Mouse (Mus musculus) hindlimb bud, embryonic 11.5 days (tissue): ENCODE data around the gene Ccdc194.

ENCODE experiments used
- DNase-seq: peaks from one replicate; pipeline ENCODE4 v3.0.0-alpha.2; 2012; ENCODE audit warnings: low read depth, low spot score; ENCODE audit errors: extremely low spot score

Ccdc194 gene

DNA sequence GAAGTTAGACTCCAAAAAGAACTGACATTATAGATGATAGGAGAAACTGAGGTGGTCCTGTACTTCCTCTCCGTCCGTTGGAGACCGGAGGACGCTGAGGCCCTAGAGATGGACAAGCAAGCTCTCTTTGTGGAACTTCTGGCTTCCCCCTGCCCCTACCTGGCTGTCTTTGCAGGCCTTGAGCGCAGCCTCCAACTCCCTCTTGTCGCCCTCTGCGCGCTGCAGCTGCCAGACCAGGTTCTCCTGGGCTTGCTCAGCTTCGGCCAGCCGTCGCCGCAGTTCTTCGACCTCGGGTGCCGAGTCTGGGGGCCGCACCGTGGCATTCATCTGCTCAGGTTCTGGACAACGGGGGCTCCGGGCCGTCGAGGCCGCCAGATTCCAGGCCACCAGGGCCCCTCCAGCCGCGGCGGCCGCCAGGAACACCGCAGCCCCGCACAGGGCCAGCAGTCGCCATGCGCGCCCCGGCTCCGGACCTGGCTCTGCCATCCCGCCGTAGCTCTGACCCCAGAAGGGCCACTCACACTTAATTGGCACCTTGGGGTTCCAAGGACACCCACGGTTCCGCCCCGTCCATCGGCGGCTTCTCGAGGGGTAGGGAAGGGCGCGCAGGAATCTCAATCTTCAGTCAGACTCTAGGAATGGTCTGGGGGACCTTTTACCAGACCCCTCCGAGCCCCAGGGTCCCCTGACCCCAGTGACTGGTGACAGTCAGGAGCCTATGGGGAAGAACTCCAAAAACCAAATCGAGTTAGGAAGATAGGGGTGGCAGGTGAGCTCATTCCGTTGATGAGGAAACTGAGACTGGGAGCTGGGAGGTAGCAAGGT is at the start of gene Ccdc194:
Gene Ccdc194 (minus strand): TSS at position 486 of the 825 bp plus-strand sequence.
- DNase-seq, result no peak

- DNase-seq, result no peak
Observed at GRCm38 (mm10) chr8:71575020-71575419, 49.5 kb upstream of the Ccdc194 start.

- no peak for DNase-seq
Observed at GRCm38 (mm10) chr8:71574426-71574825, 48.9 kb upstream of the Ccdc194 start.

DNA sequence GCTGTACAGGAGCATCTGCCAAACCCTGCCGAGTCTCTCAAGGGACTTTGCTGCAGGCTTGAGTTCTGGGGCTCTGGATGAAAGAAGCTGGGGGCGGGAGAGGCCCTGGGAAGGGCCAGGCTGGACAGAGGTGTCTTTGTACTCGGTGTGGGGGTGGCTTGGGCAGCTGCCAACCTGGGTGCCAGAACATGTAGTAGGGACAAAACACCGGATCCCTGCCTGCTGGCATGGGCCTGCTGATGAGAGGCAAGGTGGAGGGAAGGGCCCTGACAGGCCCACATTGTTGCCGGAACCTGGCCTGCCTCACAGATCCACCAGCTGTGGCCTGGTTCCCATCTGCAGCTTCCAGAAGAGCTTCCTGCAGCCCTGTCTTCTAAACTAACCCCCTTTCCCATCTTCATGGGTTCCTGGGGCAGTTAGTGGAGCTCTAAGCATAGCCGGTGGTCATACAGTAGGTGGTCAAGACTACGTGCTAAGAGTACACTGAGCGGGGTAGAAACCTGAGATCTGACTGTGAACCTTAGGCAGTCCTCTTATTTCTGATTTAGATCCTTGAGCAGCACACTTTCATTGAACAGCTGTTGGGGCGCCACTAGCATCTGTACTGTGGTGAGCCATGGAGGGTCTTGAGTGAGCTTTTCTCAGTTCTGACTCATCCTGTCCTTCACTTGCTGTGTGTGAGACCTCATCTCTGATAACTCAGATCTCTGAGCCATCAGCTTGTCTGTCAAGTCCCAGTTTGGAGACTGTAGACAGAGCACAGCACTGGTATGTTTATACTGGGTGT is 47.5 kb upstream of the Ccdc194 start:
- DNase-seq, result no peak

DNA sequence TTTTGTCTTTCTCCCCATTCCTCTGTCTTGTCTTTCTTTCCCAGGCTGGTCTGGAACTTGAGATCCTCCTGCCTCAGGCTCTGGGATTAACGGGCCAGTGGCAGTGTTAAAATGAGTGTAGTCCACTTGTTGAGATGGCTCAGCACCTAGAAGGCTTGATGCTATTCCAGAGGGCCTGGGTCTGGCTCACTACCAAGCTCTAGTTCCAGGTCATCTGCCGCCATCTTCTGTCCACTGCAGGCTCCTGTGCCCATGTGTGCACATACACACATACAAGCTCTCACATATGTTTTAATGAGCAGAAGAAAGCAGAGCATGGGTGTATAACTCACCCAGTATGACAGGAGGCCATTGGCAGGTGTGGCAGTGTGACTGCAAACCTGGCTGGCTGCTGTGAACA is 46.6 kb upstream of the Ccdc194 start:
- no peak for DNase-seq

DNA sequence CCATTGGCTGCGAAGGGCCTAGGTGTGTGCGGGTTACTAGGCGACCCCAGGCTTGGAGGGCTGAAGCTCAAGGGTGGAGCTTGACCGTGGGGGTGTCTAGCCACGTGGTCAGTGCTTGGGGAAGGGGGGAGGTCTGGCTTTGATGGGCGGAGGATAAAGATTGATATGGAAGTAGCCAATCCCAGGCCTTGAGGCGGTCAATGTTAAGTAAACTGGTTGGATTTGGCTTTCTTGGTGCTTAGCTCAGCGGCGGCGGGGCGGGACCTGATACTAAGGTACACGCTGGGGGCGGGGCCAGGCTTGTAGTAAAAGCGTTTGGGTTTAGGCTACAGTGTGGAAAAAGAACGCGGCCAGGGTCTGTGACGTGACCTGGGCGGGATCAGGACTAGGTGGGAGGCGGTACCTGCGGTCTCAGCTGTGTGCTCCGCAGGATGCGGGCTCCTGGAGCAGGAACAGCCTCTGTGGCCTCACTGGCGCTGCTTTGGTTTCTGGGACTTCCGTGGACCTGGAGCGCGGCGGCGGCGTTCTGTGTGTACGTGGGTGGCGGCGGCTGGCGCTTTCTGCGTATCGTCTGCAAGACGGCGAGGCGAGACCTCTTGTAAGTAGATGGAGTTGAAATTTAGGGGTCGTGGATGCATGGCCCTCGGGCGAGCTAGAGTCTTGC is 44.9 kb upstream of the Ccdc194 start:
- DNase-seq, result peak; percentile 82

- DNase-seq, result peak; percentile 77
Observed at GRCm38 (mm10) chr8:71569366-71570290, 44.1 kb upstream of the Ccdc194 start.

GRCm38 (mm10) chr8:71568941-71569340 is 43.4 kb upstream of the Ccdc194 start:
- no peak for DNase-seq

GRCm38 (mm10) chr8:71568387-71568937 is 43.0 kb upstream of the Ccdc194 start, which contains the start of gene Slc27a1:
TSS of gene Slc27a1 (plus strand) at chr8:71568882.
- no peak for DNase-seq

- DNase-seq, result no peak
Observed at GRCm38 (mm10) chr8:71567587-71567986, 42.1 kb upstream of the Ccdc194 start.

DNA sequence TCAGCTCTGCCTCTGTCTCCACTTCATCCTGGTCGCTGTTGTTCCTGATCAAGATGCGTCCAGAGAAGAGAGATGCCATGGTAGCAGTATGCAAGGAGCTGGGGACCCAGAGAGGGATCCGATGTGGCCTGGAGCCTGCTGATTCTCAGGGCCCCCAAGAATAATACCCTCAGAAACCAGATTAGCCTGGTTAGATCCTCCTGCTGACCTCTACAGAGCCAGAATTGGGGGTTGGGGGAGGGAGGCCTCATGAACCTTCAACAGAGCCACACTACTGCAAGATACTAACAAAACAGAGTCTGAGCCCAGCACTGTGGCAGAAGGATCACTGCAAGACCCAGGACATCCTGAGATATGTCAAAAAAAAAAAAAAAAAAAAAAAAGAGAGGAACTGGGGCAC is 41.0 kb upstream of the Ccdc194 start, which contains the start of gene Nxnl1:
Gene Nxnl1 (minus strand): TSS at position 101 of the 400 bp plus-strand sequence.
- no peak for DNase-seq

DNA sequence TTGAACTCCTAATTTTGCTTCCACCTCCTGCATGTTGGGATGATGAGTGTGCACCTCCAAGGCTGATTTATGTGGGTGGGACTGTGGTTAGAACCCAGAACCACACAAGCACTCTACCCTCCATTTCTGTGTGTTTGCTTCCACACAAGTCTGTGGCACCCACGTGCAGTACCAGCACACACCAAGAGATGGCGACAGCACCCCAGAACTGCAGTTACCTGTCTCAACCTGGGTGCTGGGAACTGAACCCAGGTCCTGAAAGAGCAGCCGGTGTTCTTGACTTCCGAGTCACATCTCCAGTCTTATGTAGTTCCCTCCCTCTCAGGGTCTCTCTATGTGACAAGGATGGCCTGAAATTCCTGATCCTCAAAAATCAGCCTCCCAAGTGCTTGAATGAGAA is 38.5 kb upstream of the Ccdc194 start:
- no peak for DNase-seq

- DNase-seq, result no peak
Observed at GRCm38 (mm10) chr8:71562751-71563150, 37.2 kb upstream of the Ccdc194 start.

- DNase-seq, result peak; percentile 58
Observed at GRCm38 (mm10) chr8:71561401-71561800, 35.9 kb upstream of the Ccdc194 start.

DNA sequence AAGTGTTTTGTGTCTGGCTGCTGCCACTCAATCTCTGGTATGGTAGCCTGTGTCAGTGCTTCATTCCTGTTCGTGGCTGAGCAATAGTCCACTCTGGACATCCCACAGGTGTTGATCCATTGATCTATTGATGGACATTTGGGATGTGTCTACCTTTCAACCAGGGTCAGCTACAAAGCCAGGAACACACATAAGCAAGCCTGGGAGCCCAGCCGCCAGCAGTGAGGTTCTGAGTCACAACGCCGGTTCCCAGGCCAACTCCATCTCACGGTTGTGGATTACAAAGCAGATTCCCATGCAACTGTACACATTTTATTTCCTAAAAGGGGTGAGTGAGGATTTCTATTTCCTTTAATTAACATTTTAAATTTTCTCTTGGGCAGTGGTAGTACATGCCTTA is 35.3 kb upstream of the Ccdc194 start:
- DNase-seq, result no peak

DNA sequence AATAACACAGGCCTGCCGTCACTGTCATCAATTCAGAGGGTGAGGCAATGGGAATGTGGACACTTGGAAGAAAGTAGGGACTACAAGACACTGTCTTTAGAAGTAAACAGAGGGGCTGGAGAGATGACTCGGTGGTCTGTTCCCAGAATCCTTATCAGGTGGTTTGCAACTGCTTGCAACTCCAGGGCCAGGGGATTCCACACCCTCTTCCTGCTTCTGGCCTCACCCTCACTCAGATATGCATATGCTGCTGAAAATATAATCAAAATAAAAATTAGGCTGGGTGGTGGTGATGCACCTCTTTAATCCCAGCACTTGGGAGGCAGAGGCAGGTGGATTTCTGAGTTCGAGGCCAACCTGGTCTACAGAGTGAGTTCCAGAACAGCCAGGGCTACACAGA is 34.6 kb upstream of the Ccdc194 start:
- no peak for DNase-seq

DNA sequence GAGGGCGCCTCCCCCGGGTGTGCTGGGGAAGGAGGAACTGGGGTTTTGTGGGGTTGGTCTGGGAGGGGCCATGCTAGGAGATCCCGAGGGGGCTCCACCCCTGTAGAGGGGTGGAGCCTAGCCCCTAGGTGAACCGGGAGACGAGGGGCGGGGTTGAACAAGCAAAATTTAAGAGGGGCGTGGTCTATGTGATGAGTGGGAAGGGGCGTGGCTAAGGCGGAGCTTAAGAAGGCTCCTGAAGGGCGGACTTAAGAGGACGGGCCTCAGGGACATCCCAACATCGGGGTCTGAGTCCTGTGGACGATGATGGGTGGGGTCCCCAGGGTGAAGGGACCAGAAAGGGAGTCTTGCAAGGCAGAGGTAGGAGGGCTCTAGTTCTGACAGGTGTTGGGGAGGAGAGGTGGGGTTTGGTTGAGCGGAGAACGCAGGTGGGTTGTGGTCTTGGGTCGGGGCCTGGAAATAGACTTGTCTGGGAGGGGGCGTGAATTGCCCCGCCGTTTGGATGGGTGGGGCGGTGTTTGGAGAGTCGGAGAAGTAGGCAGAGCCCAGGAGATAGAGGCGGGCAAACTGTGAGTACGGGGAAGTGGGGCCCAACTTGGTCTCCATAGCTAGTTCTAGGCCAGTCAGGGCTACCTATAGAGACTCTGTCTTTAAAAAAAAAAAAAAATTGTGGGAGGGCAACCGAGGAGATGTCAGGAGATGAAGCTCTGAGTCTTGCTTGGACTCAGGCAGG is 33.6 kb upstream of the Ccdc194 start:
- no peak for DNase-seq

DNA sequence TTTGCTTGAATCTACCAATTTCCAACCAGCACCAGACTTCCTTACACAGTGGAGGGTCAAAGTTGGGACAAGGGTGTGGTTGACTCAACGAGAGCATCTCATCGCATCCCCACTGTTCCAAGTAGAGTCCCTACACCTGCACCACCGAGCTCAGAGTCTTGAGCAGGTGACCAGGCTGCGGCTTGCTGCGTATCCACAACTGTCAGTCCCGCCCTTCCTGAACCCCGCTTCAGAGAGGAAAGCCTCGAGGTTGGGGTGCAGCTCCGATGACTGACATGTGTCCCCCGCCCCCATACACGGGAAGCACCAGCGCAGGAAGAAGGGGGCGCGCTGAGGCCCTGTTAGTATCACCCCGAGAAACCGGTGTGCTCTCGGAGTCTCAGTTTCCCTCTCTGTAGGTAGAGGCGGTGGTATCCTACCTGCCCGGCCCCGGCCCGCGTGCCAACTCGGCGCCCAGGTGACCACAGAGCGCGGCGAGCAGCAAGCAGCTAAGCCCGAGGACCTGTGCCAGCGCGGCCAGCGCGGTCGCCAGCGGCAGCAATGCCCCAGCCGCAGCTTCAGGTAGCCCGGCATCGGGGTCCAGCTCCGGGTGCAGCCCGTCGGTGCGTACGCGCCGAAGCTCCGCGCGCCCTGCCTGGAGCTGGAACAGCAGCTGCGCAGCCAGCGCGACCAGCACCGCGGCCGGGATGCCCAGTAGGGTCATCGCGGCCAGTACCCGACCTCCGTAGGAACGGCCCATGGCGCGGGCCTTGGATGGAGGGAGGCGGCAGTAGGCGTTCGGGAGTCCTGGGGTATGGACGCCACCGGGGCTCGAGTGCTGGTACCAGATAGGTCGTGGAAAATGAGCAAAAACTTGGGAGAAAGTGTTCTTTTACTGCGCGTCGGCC is 32.8 kb upstream of the Ccdc194 start, which contains the start of gene Tmem221:
Gene Tmem221 (minus strand): TSS at position 801 of the 887 bp plus-strand sequence.
- no peak for DNase-seq
